Mouse (Mus musculus) lung, postnatal 25 days (tissue): ENCODE results near the gene Ubr1.
"Not testable (repeated sequence)": the region's sequence is repeated elsewhere in the genome, so short reads cannot be mapped to it uniquely, and the experiment has no call there.

Experiments used
- DNase-seq: peaks from one replicate; pipeline ENCODE4 v3.0.0; 2022; ENCODE audit warnings: low spot score

Ubr1 gene

GRCm38 (mm10) chr2:120970559-120971080, at the start of gene Ubr1:
Gene Ubr1 (minus strand): TSS chr2:120970715.
- DNase-seq = peak; percentile 92

GRCm38 (mm10) chr2:121017151-121017550, 46.6 kb upstream of the Ubr1 start:
- DNase-seq = no peak

GRCm38 (mm10) chr2:121016226-121016625, 45.7 kb upstream of the Ubr1 start:
- DNase-seq = no peak

- DNase-seq = no peak
Measured at GRCm38 (mm10) chr2:121015507-121015906, 45.0 kb upstream of the Ubr1 start.

DNA sequence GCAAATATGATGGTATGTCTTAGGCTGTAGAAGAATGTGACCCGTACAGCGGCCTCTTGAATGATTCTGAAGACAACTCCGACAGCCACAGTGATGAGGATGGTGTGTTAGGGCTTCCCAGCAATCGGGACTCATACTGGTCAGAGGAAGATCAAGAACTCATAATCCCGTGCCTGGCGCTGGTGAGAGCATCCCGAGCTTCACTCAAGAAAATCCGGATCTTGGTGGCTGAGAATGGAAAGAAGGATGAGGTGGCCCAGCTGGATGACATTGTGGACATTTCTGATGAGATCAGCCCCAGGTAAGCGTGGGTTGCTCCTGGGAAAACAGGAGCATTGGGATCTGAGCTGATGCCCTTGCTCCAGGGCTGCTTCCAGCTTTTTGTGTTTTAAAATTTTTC, 42.2 kb upstream of the Ubr1 start:
- no peak for DNase-seq

DNA sequence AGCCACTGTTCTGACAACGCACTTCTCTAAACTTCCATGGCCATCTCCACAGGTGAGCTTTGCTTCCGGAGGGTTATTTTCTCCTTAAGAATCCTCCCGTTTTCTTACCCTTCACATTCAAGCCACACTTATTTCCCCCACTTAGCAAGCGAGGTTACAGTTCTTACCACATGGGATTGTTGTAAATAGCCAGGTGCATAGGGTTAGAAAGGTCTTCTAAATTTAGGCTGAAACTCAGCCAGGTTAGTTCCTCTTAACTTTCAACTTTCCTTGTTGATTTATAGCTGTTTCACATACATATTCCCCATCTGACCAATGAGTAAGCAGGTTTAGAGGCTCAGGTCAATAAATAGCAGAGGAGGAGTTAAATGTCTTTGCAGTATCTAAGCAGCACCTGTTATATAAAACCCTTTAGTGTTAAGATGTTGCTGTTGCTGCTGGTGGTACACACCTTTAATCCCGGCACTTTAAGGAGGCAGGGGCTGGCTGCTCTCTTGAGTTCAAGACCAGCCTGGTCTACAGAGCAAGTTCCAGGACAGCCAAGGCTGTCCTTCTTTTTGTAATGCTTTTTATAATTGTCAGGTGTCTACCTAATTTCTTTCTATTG, 38.7 kb upstream of the Ubr1 start:
- DNase-seq = no peak

- no peak for DNase-seq
Measured at GRCm38 (mm10) chr2:121008664-121009007, 38.1 kb upstream of the Ubr1 start.

DNA sequence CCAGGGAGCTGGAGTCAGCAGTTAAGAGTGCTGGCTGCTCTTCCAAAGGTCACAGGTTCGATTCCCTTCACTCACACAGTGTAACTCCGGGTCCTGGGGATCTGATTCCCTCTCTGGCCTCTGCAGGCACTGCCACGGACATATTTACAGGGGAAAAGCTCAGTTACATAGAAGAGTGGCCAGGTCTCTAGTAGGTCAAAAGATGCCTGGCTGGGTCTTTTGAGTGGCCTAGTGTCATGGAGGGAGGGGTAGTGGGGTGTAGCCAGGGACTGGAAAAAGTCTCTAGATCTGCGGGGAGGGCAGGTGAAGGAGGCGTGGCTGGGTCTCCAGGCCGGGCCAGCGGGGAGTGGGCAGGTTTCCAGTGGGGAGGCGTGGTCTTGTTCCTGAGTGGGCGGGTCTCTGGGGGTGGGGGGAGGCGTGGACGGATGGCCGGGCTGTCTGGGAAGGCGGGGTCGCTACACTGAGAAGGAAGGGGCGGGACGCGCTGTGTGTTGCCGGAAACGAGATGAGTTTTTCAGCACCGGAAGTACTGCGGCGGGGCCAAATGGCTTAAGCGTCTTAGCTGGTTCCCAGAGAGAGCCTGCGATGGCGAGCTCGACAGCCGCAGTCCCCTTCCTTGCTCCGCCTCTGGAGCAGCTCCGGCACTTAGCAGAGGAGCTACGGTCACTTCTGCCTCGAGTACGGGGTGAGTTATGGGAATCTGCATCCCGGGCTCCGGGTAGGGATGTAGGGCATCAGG, 37.6 kb upstream of the Ubr1 start, which contains the start of gene Ccndbp1:
TSS of gene Ccndbp1 (plus strand) at position 479 of the 739 bp plus-strand sequence.
- peak; percentile 94 for DNase-seq

DNA sequence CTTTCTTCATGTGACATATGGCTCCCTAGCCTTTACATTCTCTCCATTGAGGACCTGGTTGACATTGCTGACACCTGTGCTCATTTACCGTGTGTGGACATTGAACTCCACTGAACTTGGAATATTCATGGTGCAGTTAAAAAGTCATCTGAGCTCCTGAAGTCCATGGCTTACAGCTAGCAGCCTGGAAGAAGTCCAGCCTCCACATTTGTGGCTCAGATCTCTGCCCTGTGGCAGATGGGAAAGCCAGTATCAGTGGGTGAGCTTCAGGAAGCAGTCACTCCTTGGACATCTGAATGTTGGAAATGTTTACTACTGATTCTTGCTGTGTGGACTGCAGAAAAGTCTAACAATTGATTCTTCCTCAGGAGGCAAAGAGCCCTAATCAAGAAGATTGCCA, 36.5 kb upstream of the Ubr1 start:
- no peak for DNase-seq

DNA sequence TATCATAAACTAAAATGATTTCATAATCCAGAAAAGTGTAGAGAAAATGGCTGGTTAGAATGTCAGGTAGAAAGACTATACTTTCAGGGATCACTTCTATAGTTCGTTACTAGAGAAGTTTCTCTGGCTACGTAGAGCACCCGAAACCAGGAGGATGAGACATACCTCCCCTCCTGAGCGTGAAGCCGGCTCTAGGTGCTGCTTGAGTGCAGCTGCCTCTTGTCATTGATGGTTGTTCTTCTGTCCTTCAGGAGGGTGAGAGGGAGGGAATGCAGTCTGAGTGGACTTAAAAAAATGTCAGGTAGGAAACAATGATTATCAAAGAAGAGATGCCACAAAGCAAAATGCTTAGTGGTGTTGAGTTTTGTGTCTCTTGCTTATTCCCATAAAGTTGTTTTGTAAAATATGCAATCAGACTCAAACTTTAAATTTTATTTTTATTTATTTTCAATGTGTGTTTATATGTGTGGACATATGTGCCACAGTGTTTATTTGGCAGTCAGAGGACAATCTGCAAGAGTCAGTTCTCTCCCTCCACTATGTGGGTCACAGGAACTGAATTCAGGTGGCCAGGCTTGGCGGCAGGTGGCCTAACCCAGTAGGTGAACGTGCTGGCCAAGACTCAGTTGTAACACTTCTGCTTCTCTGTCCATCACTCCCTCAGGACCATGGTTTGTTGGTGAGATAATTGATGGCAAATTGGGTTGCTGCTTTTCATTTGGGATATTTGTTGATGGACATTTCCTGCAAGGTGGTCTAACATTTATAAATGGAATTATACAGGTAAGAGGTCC, 33.7 kb upstream of the Ubr1 start:
- no peak for DNase-seq

DNA sequence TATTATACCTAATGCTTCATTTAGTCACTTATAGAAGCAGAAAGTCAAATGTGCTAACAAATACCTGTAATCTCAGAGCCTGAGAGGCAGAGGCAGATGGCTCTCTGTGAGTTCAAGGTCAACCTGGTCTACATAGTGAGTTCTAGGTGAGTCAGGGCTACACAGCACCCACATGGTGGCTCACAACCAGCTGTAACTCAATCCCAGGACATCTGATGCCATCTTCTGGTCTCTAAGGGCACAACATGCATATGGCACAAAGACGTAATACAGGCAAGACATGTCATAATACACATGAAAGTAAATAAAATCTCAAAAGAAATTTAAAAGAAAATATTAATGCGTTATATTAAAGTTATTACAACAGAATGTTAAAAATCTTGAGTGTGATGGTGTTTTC, 33.1 kb upstream of the Ubr1 start:
- DNase-seq = no peak

GRCm38 (mm10) chr2:120998863-120999262, 28.3 kb upstream of the Ubr1 start:
- DNase-seq = no peak

GRCm38 (mm10) chr2:120996607-120997006, 26.1 kb upstream of the Ubr1 start:
- not testable (repeated sequence) for DNase-seq

DNA sequence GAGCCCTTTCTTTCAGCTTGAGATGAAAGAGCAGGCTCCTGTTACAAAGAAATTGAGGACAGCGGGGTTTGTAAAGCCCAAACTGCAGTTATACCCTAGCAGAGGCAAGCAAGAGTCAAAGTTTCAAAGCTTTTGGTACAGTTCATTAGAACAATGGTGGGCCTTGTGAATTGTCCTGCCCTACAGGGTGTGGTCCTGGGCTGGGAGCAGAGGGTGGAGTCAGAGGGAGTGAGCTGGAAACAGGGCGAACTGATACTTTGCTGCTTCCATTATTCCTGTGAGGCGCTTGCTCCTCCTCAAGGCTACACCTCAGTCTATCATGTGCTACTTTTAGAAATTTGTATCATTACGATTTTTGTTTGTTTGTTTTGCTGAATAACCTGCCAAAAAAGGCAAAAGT, 20.7 kb upstream of the Ubr1 start:
- DNase-seq = no peak

DNA sequence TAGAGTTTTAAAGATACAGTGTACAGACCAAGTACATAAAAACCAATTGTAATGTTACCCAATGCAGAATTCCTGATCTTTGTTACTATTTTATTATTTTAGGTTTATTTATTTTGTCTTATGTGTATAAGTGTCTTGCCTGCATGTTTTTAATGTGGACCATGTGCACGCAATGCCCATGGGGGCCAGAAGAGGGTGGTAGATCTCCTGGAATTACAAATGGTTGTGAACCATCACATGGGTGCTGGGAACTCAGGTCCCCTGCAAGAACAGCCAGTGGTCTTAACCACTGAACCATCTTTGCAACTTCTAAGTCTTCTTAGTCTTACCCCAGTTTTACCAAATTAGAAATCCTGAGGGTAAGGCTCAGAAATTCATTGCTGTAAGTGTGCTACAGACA, 14.7 kb upstream of the Ubr1 start:
- no peak for DNase-seq

DNA sequence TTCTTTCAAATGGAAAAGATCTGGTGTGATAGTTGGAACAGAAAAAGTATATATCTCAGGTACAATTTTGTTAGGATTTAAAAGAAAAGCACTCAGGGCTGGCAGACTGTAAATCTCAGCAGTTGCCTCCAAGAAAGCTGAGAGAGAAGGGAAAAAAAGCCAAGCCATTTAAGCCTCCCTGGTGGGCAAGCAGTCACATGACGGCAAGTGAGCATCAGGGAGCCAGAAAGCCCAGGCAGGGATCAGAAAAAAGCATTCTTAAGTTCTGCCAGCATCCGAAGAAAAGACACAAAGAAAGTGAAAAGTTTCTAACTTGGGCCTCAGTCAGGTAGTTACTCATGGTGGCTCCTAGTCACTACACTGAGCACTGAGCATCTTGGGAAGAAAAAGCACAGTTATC, 13.1 kb upstream of the Ubr1 start:
- DNase-seq = no peak

DNA sequence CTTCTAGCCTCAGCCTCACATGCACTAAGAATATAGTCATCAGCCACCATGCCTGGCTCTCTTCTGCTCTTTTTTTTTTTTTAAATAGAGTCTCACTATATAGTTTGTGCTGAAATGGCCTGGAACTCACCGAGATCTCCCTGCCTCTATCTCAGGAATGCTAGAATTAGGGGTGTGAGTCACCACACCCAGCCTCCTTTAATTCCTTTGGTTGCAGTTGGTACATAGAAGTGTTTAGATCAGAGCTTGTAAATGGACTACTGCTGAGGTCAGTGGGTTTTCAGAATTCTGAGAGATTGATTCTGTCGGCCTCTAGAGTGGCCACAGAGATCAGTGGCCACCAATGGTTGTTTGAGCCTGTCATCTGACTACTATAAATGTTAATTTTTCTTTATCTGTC, 10.3 kb upstream of the Ubr1 start:
- no peak for DNase-seq

DNA sequence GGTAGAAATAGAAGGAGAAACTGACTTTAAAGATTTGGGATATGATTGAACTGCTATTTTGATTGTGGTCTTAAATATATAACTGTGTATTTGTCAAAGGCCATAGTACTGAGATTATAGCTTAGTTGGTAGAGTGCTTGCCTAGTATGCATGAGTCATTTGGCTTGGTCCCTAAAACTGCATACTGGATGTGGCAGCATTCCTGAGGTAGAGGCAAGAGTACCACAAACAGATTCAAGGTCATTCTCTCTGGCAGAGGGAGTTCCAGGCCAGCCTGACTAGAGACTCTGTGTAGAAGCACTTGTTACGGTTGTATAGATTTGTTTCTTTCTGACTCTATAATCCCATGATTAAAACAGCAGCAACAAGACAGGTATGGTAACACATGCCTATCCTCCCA, 9.3 kb upstream of the Ubr1 start:
- no peak for DNase-seq

DNA sequence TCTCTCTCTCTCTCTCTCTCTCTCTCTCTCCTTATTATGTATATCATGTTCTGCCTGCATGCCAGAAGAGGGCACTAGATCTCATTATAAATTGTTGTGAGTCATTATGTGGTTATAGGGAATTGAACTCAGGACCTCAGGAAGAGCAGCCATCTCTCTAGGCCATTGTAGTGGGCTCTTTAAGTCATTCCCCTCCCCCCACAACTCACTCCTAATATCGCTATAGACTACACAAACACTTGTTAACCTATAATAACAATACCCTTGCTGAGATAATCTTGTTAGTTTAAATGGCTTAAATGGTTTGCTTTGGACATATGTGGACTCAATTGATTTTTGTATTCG, 8.2 kb upstream of the Ubr1 start:
- DNase-seq = no peak

GRCm38 (mm10) chr2:120977926-120978692, 7.6 kb upstream of the Ubr1 start:
- DNase-seq = no peak

DNA sequence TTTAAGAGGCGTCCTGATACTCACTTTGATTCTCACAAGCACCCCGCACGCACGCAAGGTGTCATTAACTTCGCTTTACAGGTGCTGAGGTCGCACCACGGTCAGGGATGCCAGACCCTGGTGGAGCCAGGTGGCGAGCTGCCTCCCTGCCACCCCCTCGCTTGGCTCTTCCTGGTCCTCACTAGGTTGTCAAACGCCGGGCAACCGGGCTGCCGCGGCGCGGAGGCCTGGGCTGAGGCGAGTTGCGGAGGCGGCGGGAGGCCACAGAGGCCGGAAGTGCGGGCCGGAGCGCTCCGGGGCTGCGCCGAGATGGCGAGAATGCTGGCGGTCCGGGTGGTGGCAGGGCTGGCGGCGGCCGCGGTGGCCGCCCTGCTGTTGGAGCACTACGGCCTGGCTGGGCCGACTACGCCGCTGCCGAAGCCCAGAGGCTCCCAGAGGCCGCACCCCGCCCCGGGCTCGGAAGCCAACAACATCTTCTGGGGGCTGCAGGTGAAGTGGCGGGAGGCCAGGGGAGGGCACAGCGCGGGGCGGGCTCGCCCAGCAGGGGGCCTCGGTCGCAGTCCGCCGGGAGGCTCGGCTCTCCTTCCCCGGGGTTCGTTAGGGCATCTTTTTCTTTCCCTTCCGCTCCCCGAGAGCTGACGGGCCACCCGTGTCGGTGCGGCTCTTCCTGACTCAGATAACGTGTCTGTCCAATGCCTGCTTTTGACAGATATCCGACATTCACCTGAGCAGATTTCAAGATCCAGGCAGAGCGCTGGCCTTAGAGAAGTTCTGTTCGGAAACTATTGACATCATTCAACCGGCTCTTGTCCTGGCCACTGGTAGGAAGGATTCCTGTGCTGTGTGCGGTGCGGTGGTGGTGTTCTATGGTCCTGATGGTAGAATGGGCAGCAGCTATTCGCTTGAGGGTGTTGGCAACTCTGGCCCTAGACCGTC, 6.7 kb upstream of the Ubr1 start, which contains the start of gene Tmem62:
TSS of gene Tmem62 (plus strand) at position 28 of the 936 bp plus-strand sequence.
- peak; percentile 60 for DNase-seq
